Mouse (Mus musculus) G1E-ER4 (cell line): Measurements from ENCODE around the gene 5830473C10Rik. TPM values are rescaled to one million over a fixed set of nuclear protein-coding genes. Genes with fewer than 3 reads are reported as not detected.

Experiments used
- GATA1 ChIP-seq: IDR thresholded peaks from one replicate; pipeline ENCODE4 v1.8.0; 2012; ENCODE audit warnings: low read length, inconsistent platforms
- polyA plus RNA-seq: library from polyadenylated mRNA; stranded (reverse); fragments of >175 nt; gene quantifications from 2 replicates; pipeline ENCODE4 v1.2.3, GENCODE M21; 2012

5830473C10Rik gene
- polyA plus RNA-seq, 1 experiment, result not detected

DNA sequence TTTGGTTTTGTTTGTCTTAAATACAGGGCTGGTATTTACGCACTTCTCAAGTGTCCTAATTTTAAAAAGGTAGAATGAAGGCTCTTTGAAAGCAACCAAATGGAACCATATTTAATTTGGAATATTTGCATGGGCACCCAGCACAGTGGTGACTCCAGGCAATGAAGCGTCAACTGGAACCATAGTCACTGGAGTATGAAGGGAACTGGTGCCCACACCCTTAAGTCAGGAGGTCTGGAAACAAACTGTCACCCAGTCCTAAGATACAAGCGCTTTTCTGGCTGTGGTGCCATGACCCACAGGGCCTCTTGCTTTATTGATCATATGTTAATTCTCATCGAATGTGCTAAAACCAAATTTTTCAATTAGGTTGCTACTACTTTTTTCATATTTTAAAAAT, 66.5 kb downstream of the 5830473C10Rik start:
- no peak for TF ChIP-seq GATA1

GRCm38 (mm10) chr5:90628011-90628410, 67.1 kb downstream of the 5830473C10Rik start:
- TF ChIP-seq GATA1, result no peak

DNA sequence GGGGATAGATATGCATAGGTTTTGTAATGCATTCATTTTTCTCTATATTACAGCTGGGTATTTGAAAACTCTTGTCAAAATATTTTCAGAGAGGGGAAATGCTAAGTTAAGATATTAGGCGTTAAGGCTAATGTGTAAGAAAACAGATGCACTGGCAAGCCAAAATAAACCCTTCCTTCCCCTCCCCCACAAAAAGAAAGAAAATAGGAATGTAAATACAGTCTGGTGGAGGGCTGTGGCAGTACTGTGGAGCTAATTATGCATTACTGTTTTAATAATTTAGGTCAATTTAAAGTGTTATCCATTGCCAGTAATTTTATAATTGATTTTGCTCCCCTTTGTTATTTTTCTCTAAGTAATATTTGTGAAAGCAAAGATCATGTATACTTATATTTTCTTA, 67.6 kb downstream of the 5830473C10Rik start:
- TF ChIP-seq GATA1, result no peak

DNA sequence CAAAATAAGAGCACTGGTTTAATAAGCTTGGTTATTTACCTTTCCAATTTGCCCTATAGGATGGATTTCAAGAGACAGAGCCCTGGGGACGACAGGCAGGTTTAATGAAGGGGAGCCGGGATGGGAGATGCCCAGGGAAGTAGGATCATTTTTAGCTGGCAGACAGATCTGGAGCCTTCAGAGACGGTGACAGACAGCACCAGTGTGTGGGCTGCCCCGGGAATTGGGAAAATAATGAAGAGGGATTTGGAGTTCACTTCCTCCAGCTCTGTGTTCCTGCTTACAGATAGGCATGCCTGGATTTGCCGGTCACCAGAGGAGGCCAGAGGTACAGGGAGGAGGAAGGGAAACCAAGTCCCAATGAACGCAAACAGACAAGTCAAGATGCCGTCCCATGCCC, 74.0 kb downstream of the 5830473C10Rik start:
- no peak for TF ChIP-seq GATA1

DNA sequence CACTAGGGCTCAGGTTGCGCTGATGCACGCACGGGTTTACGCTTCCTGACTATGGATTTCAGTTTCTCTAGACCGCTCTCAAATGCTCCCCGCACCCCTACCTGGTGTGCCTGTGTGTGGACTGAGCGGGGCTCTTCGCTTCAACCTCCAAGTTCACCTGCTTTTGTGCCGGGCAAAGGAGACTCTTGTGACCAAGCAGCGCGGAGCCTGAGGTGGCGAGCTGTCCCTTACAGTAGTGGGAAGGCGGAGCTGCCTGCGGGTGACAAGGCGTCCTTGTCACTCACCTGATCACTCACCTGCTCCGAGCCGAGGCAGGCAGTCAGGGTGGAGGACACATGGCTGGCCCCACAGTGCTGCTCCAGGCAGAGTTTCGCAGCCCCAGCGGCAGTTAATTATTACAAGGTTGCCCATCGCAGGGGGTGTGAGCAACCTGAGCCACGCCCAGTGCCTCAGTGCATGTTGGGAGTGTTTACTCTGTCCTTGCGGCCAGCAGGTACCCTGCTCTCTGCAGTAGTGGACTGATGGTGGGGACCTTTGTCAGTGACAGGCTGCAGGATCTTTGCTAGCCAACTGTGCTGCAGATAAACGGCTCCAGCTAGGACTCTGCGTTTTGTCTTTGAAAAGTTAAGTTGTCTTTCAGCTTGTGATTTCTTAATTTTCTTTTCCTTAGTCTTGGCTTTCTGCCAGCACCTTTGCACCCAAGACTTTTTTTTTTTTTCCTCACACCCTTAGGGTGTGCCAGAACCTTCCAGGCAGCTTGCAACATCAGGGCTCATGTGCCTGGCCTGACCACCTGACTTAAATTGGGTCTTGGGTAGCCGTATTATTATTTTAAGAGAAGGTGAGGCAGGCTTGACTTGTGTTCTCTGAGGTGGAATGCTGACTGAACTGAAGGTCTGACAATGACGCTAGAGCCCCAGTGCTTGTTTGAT, 79.6 kb downstream of the 5830473C10Rik start, which contains the start of gene Rassf6:
TSS of gene Rassf6 (minus strand) at position 372 of the 932 bp plus-strand sequence.
- TF ChIP-seq GATA1, result no peak

GRCm38 (mm10) chr5:90641218-90641610, 80.3 kb downstream of the 5830473C10Rik start:
- TF ChIP-seq GATA1, result no peak

DNA sequence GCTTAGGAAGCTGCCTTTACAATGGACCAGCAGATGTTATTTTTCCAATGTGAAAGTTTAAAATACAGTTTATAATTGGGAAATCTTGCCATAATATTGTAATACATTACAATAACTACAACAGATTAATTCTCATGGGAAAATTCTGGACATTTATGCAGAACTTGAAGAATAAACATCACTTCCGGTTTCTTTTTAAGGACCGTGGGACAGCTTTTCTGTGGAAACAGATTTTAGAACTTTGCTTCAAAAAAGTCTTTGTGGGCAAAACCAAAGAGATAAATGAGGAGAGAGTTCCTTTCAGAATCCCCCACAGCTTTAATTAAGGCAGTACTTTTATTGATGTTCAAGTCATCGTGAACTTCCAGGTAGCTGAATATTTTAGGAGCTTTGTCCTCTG, 84.7 kb downstream of the 5830473C10Rik start:
- TF ChIP-seq GATA1, result no peak

GRCm38 (mm10) chr5:90646398-90646797, 85.5 kb downstream of the 5830473C10Rik start:
- no peak for TF ChIP-seq GATA1

Other genes with a start within 250 kb of the 5830473C10Rik start
- 23.7 and 26.0 TPM in 2 replicates for gene Ankrd17, start 194.5 kb upstream of the 5830473C10Rik start, polyA plus RNA-seq
- 0.13 TPM in 2 replicates for gene Gm9958, start 193.9 kb upstream of the 5830473C10Rik start, polyA plus RNA-seq
- gene Alb, start 100.2 kb upstream of the 5830473C10Rik start, polyA plus RNA-seq, result not detected in 2 replicates
- 0.24 and 0.27 TPM in 2 replicates for gene Afp, start 70.4 kb upstream of the 5830473C10Rik start, polyA plus RNA-seq
- gene Afm, start 42.2 kb upstream of the 5830473C10Rik start, polyA plus RNA-seq, result not detected in 2 replicates
- gene Rassf6, start 79.5 kb downstream of the 5830473C10Rik start, polyA plus RNA-seq, result not detected in 2 replicates
- not detected in 2 replicates for gene Cxcl5, start 198.3 kb downstream of the 5830473C10Rik start, polyA plus RNA-seq
- gene Ppbp, start 207.4 kb downstream of the 5830473C10Rik start, polyA plus RNA-seq, result not detected in 2 replicates
- 1.2 and 2.2 TPM in 2 replicates for gene Pf4, start 211.3 kb downstream of the 5830473C10Rik start, polyA plus RNA-seq
- gene Cxcl3, start 225.0 kb downstream of the 5830473C10Rik start, polyA plus RNA-seq, result 0.05 TPM in 1 of 2 replicates, not detected in the other
- not detected in 2 replicates for gene Cxcl15, start 233.4 kb downstream of the 5830473C10Rik start, polyA plus RNA-seq